Mouse (Mus musculus): ENCODE data around the gene Rgs13.
"Not testable (repeated sequence)": the region's sequence is repeated elsewhere in the genome, so short reads cannot be mapped to it uniquely, and the experiment has no call there.

Rgs13 gene

DNA sequence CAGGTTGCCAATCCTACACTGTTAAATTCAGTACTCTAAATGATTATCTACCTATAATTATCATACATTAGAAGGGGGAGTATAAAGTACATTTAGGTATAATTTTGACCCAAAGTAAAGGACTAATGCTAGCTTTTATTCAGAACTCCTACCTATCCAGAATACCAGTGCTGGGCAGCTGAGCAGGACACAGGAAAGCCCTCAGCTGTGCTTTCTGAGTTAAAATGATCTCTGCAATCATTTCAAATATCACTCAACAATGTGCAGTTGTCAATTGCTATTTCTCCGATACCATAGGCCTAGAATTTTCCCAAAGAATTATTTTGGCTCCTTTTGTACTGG lies 25.0 kb downstream of the Rgs13 start:
- no peak for DNase-seq (ENCODE audit: low read depth, low spot score)

DNA sequence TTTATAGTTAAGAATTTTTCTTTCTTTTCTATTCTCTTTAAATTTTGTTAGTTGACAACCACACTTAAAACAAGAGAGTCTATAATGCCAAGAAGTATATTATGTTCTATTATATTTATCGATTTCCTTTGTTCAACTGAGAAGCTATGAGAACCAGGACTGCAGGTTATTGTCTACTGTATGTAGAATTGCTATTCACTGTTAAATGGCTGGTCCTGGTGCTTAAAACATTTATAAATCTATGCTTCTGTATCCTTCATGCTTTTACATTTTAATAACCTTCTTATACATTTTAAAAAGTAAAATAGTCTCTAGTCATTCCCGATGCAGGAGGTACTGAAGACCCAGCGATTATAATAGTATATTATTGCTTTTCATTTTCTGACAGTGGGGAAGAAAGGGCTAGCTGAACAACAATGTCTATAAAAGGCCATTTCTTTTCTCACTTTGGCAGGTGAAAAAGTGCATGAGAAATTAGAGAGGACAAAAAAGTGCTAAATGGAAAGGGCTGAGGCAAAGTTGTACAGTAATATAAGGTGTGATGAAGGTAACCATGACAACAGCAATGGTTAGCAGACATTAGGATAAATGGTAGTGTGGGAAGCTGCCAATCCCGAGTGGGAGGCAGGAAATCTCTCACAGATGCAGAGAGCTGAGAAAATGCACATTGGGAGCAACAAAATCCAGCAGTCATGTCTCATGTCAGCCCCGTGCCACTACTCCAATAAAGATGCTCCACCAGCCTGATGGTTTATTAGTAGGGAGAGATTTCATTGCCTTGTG lies 25.6 kb downstream of the Rgs13 start:
- DNase-seq (ENCODE audit: low read depth, low spot score) = no peak

DNA sequence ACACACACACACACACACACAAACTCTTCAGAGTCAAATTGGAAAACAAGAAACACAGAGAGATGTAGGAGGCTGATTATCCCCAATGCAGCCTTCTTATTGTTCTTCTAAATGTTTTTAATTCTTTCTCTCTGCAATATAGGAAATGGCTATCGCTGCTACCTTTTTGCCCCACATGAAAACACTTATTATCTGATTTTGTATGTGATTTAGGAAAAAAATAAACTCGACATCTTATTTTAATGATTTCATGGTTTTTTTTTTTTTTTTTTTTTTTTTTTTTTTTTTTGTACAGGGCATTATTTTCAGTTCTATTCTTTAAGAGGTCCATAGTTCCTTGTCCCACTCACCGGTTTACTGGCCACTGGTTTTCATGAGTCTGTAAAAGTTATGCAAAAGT lies 27.2 kb downstream of the Rgs13 start:
- no peak for DNase-seq (ENCODE audit: low read depth, low spot score)

DNA sequence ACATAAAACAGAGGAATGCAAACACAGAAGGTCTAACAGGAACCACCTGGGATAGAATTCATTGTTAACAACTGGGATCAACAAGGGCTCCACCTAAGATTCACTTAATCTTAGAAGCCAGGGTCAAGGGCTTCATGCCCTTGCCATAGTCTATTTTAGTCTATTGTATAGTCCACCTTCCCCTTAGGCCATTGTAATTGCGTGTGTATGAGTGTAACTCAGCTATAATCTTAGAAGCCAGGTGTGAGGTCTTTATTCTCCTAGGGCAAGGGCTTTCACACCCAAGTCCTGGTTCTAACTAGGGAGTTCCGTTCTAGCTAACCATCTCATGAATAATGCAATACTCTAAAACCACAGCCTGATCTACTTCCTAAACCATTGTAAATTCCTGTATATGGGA lies 35.8 kb downstream of the Rgs13 start:
- not testable (repeated sequence) for DNase-seq (ENCODE audit: low read depth, low spot score)

DNA sequence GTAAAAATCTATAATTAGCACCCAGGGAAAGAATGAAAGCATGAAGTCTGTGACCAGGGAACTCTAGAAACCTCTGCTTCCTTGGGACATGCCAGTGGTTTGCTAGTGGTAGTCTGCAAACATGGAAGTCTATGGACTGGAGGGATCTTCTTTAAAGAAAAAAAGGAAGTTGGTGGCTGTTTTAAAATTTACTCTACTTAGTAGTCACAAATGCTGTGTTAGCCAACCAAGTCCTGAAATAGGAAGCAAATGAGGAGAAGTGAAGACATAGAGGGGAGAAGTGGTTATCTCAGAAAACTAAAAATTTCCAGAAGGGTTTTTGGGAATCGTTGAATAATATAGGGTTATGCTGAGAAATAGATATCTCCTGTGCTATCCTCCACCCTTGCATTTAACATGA lies 37.3 kb downstream of the Rgs13 start:
- no peak for DNase-seq (ENCODE audit: low read depth, low spot score)

DNA sequence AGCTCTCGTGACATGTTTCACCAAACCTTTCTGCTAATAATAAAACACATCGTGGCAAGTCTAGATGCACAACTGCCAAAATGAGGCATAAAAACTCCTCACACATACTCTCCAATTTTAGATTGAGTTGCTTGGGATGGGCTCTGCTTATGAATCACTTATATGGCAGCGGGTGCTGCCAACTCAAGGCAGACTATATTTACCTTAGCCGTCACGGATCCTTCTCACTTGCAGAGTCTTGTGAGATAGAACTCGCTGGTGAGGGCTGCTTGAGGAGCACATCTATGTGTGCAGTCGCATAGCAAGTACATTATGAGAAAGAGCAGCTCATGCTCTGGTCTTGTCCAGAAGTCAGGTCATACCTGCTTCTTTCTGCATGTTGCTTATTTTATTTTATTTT lies 49.2 kb downstream of the Rgs13 start:
- DNase-seq (ENCODE audit: low read depth, low spot score) = no peak

DNA sequence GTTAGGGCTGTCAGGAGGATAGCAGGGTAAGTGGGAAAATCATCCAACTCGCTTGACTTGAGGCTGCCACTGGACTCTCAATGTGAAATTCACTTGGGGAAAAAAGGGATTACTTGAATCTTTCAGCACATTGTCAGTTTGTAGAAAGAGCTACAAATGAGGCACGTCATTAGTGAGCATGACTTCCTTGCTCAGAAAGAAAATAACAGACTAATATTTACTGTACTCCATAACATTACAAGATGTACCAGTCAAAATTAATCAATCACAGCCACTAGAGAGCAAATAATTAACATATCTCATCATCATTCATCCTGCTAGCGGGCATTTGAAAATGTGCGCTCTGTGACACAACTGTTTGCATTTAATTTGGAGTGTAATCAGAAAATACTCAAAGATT lies 57.1 kb downstream of the Rgs13 start:
- no peak for DNase-seq (ENCODE audit: low read depth, low spot score)

DNA sequence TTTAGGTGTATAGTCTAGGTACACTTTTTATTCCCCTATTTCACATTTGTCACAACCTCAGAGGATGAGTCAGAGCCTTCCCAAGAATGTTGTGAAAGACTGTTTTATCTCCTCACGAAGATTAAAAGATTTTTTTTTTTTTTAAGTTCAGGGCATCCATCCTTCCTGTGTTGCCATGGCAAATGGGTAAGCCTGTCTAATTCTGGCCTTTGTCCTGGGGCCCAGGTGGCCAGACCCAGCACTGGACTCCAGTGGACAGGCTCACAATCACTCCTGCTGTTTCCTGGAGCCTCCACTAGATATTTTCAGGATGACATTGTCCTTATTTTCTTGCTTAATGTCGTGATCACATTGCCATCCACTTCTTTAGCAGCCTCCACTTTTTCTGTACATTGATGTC lies 57.7 kb downstream of the Rgs13 start:
- no peak for DNase-seq (ENCODE audit: low read depth, low spot score)

DNA sequence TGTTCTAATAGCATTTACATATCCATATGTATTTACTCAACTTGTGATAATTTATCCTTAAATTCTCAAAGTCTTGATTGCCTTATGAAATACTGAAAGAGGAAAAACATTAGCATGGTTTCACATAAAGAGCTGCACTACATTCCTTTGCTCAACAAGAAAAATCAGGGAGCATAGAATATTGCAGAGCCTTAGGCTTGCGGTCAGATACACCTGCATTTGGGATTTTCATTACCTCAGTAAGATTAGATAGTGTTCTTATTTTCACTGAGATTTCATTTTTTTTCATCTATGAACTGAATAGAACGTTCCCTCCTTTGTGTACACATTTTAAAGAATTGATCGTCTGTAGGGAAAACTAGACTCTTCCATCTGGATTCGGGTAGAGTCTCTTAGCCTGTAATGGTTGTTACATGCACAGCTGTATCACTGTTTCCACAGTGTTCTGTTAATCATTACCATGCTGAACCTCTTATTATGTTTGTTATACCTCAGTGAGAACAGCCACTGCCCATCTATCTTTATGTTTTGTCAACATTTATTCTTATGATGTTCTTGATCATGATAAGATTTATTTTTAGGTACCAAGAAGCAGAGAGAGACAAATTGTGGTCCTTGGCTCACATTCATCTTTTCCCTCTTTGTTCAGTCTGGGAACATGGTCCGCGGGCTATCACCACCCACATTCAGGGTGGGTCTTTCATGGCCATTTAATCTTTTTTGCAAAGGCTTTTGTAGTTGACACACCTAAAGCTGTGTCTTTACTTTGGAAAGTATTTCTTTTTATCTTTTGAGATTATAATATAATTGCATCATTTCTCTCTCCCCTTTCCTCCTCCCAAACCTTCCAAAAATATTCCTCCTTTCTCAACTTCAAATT lies 61.1 kb downstream of the Rgs13 start:
- no peak for DNase-seq (ENCODE audit: low read depth, low spot score)

DNA sequence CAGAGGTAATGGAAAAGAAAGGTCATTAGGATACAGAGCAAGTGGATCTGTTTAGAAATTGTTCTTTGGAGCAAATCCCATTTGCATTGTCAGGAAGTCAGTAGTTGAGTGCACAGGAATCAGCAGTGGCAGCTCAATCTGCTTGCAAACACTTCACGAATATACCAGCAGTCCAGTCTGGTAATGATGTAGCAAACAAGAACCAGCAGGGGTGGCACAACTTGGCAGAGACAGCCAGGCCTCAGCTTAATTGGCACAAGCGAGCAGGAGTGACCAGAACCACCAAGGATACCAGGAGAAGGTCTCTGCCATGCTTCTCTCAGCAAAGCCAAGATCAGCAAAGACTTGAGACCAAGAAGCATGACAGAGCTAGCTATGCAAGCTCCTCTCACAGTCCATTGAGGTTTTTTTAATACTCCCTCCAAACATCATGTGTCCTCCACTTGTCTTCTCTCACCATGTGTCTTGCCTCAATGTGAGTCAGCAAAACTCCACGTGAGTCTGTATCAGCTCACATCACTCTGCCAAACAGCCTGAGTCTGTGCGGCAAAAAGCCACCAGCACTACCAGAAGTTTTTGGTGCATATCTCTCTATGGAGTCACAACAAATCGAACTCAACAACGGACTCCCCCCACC lies 63.6 kb downstream of the Rgs13 start:
- peak; percentile 13 for DNase-seq (ENCODE audit: low read depth, low spot score)

DNA sequence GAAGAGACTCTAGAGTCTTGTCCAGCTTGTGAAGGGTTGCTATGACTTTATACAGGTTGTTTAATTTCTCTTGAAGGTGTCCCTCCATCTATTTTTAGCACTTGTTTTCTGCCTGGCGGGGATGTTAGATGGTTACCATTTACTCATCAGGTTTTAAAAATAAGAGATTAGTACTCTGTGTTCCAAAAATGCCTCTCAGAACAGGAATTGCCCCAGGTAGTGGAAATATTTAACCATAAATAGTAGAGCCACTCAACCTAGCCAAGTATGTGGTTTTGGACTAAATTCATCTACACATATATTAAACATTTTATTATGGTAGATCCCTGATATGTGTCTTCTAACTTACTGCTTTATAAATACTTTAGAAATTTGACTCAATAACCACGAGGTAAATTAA lies 64.2 kb downstream of the Rgs13 start:
- no peak for DNase-seq (ENCODE audit: low read depth, low spot score)

DNA sequence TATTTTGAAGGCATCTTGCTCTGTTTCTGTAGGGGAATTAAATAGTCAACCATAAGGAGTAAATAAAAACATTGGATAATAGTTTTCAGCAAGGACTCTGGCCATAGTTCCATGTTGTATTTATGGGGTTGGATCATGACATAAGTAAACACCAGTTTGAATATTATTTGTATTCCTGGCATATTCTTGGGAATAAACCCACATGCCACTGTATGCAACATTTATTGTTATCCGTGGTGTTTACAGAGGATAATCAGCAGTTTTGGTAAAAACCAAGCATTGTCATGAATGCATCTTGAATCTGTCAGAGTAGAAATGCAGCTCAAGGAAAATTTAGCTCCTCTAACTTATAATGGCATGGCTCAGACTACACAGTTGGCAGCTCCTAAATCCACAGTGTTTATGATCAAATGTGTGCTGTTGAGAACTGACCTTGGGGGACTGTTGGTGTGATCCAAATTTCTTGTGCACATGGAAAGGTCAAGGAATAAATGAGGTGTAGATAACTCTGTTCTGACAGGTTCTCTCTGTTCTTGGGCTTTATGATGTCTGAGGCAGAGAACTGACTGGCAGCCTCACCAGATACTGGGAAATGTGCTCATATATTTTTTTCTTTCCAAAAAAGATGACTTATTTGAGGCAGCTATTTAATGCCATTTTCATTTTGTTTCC lies 78.4 kb downstream of the Rgs13 start:
- DNase-seq (ENCODE audit: low read depth, low spot score) = no peak

DNA sequence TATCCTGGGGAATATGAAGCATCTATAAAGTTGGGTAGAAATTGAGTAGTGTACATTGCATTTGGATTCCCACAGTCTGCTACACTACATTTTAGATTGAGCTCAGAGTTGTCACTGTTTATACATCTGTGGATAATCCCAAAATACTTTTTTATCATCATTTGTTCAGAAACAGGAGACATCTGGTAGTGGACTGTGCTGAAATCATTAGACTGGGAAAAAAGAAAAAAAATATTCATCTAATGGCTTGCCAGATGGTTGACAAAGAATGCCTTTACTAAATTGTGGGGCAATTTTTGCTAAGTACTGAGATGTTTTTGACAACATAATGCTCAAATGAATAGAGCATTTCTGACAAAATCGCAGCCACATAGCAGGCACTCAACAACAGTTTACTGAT lies 86.8 kb downstream of the Rgs13 start:
- no peak for DNase-seq (ENCODE audit: low read depth, low spot score)

Data from 3T3-L1 (cell line).